Mouse (Mus musculus) heart, adult 11 months (tissue): Measurements from ENCODE around the gene Zranb2.

Experiments
- DNase-seq: peaks from one replicate; pipeline ENCODE4 v3.0.0; 2022

The Zranb2 gene

DNA sequence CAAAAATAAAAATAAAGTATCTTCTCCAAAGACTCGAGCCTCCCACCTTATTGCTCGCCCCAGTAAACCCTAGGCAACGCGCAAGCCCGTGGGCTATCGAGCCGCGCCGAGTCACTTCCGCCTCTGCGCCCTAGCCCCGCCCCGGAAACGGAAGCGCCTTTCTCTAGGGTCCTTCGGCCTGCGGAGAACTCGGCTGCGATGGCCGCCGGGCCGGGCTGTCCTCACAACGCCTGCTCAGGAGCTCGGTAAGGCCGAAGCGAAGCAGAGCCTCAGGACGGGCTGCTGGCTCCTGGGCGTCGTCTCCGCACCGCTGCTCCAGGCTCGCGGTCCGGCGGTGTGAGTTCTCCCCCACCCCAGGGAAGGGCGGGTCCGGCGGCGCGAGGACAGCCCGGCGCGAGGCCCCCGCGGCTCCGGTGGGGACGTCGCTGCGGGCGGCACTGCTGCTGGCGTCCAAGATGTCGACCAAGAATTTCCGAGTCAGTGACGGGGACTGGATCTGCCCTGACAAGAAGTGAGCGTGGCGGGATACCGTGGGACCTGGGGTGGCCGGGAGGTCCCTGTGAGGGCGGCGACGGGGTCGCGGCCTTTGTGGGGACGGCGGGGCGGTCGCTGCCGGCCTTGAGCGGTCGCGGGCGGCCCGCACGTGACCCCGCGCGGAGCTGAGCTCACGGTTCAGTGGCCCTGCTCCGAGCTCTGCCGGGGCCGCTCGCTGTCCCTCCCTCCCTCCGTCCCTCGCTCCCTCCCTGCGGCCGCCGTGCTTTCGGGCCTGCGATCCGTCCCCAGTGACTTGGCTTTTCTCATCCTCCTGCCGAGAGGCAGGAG is at the start of gene Zranb2:
Zranb2 (plus strand) TSS at position 197 of the 822 bp plus-strand sequence.
- DNase-seq: peak; percentile 99

DNA sequence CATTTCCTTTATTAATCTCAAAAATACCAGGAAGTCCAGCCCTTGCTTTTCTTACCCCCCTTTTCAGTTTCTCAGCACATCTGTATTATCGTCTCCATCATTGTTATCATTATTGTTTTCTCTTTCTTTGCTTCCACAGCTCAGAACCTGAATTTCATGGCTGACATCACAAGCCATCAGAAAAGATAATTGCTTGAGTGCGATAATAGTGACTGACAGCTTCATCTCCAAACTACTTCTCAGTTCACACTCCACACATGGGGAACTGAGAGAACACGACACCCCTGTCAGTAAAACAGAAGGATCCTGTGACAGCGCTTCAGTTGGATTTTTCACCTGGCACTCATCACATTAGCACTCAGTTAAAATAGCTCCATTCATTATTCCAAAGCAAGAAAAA is 41.9 kb upstream of the Zranb2 start:
- no peak for DNase-seq

DNA sequence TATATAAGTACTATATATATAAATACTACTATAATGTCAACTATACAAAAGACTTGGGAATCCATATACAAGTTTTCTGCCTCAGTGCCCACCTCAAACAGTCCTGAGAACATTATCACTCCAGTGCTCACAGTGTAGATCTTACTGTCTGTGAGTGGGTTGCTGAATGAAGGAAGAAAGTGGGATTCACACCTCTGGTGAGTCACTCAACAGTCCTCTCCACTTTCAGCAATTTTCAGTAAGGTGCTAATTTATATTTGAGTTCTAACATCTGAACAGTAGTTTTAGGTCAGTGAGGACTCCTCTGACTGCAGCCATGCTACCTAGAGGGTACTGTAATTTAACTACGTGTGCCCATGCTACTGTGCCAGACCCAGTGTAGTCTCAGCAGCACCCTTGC is 31.7 kb upstream of the Zranb2 start:
- DNase-seq: no peak

DNA sequence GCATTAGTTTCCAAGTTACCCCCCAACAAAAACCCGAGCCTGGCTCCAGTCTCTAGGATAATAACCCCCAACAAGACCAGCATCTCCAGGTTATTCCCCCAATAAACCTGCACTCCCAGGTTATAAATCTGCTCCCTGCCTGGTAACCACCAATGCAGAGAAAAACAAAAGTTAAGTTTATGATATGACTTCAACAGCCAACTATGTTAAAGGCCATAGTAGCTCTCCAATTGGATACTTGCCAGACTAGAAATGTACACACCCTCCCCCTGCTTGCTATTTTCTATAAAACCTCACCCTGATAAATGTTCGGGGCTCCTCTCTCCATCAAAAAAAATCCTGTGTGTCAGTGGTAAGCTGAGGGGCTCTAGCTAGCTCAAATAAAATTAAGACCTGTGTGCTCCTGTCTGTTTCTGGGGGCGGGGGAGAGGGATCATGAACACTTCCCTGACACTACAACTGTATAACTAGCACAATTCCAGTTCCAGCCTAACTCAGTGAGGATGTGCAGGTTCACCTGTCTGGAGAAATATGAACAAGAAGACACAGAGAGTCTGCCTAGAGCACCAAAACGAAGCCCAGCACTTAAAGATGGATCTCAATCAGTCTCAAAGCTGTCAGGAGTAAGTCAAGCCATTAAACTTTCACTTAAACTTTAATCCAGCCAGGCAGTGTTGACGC is 19.7 kb upstream of the Zranb2 start:
- no peak for DNase-seq

DNA sequence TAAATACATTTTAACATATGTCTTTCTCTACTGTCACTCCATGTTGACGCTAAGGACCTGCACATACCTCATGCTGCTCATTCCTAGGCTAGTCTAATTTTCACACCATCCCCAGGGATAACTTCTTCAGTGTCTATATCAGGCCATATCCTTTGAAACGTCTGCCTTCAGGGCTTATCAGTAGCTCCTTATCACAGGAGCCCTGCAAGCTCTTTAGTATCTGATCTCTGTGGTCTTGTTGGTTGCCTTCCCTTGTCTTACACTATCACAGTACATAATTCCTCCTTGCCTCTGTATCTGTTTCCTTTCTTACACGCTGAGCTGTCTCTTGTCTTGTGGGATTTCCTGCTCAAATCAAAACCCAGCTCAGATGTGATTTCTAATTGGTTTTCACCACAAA is 17.5 kb upstream of the Zranb2 start:
- no peak for DNase-seq

DNA sequence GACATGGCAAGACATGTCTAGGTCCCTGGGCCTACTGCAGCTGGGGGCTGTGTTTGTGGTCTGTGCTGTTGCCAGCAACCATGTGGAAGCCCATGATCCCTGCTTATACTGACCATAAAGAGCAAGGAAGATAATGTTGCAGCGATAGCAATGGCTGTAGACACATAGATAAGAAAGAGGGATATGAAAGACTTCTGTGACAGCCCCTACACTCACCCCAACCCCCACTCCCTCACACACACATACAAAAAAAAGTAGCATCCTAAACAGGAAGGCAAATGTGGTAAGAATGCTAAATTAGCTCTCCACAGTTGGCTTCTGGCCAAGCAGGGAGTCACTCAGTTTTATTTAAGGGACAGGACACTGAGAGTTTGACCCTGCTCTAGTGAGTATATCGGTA is 16.0 kb upstream of the Zranb2 start:
- no peak for DNase-seq

DNA sequence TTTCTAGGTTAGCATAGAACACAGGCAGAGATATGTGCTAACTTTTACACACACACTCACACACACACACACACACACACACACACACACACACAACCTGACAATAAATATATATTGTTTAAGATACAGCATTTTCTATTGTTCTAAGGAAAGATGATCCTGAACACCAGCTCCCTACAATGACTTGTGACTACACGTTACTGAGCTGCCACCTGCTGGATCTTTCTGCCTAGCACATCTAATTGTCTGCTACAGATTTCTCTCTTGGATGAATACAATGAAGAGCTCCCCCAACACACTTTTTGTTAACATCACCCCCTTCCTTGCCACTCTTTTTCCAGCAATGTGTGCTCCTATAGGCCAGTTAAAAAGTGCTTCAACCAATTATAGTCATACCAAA is 13.5 kb upstream of the Zranb2 start:
- DNase-seq: no peak

DNA sequence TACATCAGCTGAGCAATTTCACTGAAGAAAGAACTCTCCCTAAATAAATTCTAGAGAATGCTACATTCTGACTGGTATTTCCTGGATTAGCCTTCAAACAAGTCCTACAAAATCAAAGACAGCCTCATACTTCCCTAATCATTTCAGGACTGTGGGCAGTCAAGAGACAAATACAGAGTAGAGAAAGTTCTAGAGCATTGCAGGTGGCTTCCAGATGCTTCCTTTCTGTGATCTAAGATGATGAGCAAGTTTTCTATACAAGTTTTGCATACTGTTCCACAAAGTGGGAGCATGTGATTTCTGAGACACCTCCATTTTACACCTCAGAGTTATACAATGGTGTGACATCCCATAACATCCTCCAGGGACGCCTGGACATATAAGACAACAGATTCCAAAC is 10.1 kb upstream of the Zranb2 start:
- DNase-seq: no peak

DNA sequence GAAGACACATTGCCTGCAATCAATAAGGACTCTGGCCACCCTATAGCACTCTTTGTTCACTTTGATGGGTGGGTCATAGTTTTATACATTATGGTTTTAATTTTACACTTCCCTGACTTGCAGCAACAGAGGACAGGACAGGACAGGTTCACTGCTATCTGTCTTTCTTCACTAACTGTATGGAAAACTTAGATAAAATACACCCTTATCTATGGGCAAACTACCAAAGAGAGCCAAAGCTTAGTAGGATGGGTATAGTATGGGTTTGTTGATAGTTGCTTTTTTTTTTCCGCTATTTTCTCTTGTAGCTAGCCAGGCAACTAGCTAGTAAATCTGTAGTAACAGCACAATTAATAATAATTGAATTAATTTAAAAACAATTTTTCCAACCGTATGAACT is 2.4 kb upstream of the Zranb2 start:
- DNase-seq: no peak

DNA sequence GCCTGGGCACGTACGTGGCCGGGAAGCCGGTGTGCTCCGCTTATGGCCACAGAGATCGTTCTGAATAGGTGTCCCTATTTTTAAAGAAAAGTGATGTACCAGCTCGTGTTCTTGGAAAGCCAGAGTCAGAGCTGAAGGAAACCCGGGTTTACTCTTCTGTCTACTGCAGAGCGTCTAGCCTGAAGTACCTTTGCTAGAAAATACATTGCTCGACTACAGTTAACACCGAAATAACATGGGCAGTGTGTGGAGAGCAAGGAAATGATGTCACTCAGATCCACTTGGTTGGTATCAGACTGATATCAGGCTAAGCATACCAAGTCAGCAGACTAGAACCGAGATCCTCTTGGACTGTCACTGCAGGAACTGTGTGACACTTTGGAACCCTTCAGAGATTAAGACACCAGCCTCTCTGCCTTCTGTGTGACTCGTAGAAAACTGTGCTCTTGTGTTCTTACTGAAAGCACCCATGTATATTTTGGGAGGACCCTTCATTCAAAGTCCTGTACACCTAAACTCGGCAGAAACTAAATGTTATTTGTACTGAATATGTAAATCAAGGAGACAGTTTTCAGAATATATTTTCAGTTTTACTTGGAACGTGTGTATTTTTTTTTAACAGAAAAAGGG is 941 bp downstream of the Zranb2 start:
- DNase-seq: no peak

DNA sequence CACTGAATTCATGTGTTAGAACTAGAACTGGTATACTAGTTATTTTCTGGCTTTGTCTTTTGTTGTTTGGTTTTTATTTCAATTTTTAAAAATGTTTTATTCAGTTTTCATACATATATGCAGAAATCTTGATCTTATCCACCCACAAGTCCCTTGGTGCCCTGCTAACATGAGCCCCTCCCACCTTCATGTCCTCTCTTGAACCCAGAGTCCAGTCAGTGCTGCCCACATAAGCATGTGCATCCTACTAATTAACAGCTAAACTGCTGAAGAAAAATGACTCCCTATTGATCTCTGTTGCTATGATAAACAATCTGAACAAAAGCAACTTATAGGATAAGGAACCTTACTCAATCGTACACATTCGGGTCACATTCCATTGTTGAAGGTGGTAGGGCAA is 15.4 kb downstream of the Zranb2 start:
- DNase-seq: no peak

DNA sequence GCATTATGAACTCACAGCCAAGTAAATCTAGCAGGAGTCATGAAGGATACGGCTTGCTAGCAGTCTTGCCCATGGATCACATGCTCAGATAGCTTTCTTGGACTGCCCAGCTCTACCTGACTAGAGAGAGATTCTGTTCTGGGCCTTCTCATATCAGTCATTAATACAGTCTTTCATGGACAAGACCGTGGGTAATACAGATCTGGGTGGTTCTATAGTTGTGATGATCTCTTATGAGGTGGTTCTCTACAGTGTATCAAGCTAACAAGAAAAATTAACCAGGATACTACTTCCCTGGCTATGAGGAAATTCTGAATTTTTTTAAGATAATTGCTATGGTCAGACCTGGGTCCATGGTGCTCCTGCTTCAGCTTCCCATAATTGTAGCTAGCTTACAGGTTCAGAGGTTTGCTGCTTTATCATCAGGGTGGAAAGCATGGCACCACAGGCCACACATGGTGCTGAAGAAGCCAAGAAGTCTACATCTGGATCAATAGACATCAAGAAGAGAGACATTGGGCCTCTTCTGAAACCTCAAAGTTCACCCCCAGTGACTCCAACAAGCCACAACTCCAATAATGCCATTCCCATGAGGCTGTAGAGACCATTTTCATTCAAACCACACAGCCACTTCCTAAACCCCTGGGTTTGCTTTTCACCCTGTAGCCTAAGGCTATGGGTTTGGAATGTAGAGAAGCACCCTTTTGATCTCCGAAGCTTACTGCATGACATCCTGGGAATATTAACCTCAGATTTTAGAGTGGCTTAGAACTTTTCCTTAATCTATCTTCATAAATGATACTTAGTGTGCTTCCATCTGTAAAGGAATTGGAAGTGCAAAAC is 16.0 kb downstream of the Zranb2 start:
- peak; percentile 73 for DNase-seq

DNA sequence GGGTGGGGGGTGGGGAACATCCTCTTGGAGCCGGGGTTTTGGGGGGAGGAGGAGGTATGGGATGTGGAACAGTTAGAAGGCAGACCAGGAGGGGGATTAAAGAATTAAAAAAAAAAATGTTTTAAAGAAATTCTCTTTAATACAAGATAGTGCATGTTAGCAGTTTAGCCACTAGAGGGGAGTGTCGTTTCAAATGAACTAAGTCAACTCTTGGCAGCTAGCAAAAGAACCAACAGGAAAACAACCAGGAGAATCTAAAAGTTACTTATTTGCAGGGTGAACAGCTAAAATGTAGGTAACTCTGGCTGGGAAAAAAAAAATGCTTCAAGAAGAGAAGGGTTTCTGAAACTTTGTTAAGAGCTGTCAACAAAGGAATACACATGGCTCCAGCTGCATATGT is 31.2 kb downstream of the Zranb2 start:
- no peak for DNase-seq

DNA sequence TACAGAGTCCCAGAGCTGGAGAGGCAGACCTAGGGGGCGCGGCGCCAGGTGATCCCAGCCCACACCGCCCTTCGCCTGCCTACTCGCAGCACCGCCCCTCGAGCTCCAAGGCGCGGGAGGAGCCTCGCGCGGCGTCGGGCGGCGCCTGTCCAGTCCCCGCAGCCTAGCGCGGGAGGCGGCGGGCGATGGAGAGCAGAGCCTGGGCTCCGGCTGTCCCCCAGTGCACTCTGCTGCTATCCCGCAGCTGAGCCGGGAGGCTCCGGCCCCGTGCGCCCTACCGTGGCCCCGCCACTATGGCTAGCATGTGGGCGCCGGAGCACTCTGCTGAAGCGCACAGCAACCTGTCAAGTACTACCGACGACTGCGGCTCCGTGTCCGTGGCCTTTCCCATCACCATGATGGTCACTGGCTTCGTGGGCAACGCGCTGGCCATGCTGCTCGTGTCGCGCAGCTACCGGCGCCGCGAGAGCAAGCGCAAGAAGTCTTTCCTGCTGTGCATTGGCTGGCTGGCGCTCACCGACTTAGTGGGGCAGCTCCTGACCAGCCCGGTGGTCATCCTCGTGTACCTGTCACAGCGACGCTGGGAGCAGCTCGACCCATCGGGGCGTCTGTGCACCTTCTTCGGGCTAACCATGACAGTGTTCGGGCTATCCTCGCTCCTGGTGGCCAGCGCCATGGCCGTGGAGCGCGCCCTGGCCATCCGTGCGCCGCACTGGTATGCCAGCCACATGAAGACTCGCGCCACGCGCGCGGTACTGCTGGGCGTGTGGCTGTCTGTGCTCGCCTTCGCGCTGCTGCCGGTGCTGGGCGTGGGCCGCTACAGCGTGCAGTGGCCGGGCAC is 33.0 kb downstream of the Zranb2 start, which contains the start of gene Ptger3:
Ptger3 (plus strand) TSS at position 168 of the 841 bp plus-strand sequence.
- DNase-seq: peak; percentile 86

DNA sequence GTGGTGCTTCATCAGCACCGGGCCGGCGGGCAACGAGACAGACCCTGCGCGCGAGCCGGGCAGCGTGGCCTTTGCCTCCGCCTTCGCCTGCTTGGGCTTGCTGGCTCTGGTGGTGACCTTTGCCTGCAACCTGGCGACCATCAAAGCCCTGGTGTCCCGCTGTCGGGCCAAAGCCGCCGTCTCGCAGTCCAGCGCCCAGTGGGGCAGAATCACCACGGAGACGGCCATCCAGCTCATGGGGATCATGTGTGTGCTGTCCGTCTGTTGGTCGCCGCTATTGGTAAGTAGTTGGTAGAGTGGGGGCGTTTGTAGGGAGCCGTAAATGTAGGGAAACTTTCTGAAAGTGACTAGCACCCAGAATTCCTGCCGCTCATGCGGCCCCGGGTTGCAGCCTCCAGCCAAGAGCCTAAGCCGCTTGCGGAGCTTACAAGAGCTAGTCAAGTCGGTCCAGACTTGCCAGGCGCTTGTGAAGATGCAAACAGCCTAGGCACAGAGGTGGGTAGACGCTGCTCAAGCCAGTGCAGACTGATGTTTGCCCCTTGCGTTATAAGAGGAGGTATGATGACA is 33.7 kb downstream of the Zranb2 start:
- peak; percentile 88 for DNase-seq

DNA sequence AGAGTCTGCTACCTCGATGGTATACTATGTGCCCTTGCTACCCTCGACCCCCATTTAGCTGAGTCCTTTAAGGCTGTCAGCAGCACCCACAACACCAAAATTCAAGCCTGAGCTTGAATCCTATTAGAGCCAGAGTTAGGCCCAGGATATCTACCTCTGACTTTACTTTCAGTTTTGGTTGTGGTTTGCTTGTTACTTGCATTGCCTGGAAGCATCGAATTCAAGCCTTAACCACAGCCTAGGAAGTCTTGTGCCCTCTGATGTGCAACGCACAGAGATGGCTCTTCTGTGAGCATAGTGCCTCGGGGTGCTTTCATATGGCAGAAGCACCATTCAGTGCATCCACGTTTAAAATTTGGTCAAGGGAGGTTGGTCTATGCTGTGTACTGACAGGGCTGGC is 38.1 kb downstream of the Zranb2 start:
- DNase-seq: no peak

DNA sequence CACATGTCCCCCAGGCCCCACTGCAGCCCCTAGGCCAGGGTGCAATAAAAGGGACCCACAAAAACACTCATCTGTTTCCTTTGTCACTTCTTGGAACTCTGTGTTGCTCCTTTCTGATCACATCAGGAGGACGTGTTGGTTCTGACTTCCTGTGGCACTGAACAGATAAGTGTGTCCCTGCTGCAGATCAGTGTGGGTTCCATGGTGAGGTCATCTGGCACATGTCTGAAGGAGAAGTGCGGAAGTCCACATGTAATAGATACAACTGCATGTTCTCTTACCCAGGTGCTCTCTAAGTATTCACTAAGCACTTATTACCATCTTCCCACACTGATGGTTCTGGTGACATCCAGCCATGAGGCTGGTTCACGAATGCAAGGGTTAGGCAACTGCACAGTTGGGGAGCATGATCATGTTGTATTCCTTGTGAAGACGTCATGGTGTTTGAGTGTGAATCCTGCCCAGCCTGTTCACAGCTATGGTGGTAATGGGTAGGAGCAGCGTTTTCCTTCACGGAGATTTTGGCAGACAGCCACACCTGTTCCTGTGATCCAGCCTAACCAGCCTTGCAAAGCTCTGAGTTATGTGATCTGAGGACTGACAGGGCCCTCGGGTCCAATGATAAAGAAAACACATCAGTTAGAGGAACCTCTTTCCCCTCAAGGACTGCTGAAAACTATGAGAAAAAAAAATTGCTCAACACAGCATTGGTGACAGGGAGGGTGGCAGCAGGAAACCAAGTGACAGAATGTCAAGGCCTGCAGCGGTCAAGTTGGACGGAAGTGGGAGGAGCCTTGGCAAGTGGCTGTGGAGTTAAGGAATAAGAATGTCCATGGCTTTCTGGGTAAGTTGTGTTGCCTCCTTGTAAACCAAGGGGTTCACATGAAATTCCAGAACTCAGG is 41.7 kb downstream of the Zranb2 start:
- DNase-seq: no peak

DNA sequence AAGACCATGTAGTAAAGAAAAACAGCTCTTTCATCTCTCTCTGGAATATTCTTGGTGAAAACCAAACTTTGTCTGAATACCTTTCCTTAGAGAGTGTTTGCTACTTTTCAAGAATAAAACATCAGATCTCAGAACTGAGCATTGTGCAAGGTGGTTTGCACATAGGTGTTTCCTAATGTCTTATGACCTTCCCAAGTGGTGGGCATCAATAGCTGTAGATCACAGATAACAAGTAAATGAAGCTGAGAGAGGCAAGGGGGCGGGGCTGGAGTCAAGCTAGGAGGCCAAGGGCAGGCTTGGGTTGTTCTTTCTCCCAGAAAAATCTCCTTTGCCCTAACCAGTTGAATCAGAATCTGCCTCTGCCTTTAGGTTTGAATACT is 42.4 kb downstream of the Zranb2 start:
- no peak for DNase-seq

DNA sequence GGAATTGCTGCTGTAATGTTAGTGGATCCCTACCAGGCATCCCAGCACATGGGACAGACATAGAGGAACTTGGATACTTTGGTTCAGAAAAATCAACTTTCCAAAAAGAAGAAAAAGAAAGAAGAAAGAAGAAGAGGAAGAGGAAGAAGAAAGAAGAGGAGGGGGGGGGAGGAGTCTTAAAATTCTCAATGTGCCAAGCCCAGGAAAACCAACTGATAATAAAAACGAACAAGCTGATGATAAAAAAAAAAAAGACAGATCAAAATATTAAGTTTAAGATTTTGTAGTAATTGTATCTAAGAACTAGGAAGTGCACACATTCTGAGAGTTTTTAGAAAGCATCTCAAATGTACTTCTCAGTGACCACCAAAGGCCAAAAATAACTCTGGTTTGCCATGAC is 42.9 kb downstream of the Zranb2 start:
- DNase-seq: no peak

DNA sequence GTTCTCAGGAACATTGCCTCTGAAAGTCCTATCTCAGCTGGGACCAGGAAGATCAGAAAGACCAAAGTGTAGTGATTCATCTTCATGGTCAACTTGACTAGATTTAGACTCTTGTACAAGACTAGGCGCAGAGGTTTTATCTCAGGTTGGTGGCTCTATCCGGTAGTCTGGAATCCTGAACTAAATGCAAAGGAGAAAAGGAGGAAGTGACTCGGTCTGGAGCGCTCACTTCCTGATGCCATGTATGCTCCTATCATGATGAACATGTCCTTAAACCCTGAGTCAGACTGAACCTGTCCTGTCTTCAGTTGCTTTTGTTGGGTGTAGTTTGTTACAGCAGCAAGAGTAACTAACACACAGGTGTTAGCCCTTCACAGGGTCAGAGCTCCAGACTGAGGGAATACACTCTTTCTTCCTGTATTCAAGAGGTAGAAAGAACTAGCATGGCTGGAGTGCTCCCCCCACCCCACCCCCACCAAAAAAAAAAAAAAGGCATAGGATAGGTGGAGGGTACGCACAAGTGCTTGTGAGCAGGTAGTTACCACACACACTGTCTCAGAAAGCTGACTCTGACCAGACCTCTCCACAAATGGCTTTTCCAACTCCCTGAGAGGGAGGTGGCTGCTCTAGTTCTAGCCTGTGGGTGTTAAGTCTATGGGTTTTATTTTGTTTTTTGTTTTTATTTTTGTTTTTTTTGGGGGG is 44.7 kb downstream of the Zranb2 start:
- no peak for DNase-seq
